Mouse (Mus musculus): ENCODE measurements around the gene Pla2g2e. TPM values are rescaled to one million over a fixed set of nuclear protein-coding genes. Genes with fewer than 3 reads are reported as not detected.

Gene Pla2g2e
- polyA plus RNA-seq (2015; fragmentation: Nextera tagmentation; extraction: Ambion mirVana) = not detected in 2 replicates

DNA sequence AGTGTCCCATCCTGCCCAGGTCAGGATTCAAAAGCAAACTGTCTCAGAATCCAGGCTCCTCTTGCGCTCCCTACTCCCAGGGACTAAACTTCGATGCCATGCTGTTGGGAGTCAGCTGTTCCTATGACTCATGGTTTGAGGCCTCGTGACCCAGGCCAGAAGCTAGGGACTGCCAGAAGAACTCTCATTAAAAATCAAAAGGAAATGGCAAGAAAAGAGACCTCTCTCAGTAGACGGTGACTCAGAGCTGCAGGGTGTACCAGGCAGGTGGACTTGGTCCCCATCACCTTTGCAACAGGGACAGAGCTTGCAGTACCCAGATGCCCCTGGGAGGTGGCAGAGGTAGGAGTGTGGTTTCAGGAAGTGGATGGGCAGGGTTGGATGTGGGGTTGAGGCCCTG lies at the start of gene Pla2g2e:
Gene Pla2g2e, plus strand, starts transcription at position 212 of the 400 bp plus-strand sequence.
- ATAC-seq (ENCODE audit: insufficient read depth, low FRiP score, low read depth) = no peak; the same call in 1 of the 2 replicates
- peaks cover 8% of the 10 kb centered on the region; the same call in 1 of the 2 replicates for H3K27me3 ChIP-seq (replicated peaks)
- H3K9me3 ChIP-seq = no peaks in the 10 kb centered on the region
- H3K4me1 ChIP-seq = peaks cover 6% of the 10 kb centered on the region
- no peak within 1 kb of the TSS for H3K9ac ChIP-seq
- no peak within 1 kb of the TSS for H3K4me2 ChIP-seq
- no peaks in the 10 kb centered on the region for H3K36me3 ChIP-seq
- WGBS = 66% methylated on average over 4 of the region's 4 CpGs
- no peak within 1 kb of the TSS for H3K4me3 ChIP-seq (replicated peaks)
- H3K27ac ChIP-seq = no peak within 1 kb of the TSS

DNA sequence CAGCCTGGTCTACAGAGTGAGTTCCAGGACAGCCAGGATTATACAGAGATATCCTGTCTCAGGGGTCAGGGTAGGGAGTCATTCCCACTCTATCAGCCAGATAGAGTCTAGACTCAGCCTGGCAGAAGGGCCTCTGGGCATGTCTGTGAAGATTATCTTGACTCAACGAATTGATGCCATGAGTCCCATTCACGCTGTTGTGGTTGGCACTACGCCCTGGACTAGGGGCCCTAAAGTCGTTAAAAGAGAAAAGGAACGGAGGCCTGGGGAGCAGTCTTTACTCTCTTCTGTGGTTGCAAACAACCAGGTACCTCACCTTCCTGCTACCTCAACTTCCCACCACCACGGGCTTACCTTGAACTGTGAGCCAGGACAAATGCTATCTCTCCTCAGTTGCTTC lies 37.9 kb upstream of the Pla2g2e start:
- no peak overlapping the region for H3K4me3 ChIP-seq (replicated peaks)
- no peak overlapping the region for H3K27ac ChIP-seq
- WGBS = 76% methylated on average over 6 of the region's 6 CpGs
- no peak overlapping the region for H3K9ac ChIP-seq
- no peak for ATAC-seq (ENCODE audit: insufficient read depth, low FRiP score, low read depth)
- H3K4me2 ChIP-seq = no peak overlapping the region
- H3K9me3 ChIP-seq = no peaks in the 10 kb centered on the region
- H3K4me1 ChIP-seq = no peaks in the 10 kb centered on the region
- H3K27me3 ChIP-seq (replicated peaks) = no peaks in the 10 kb centered on the region
- no peaks in the 10 kb centered on the region for H3K36me3 ChIP-seq

DNA sequence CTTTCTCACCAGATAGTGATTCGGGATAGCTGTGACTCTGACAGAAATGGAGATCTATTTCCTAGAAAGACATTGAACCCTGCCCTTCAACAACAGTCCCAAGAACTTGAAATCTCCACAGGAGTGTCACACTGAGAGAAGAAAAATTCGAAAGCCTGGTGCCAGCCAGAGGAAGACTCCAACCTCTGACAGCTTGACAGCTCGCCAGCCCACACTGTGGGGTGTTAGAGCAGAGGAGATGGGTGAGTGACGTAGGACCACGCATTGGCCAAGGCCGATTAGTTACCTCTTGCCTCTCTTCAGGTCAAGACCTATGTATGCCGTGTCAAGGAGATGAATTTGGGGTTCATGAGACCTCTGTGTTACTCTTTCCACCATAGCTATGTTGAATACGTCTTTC lies 37.0 kb upstream of the Pla2g2e start:
- no peak overlapping the region for H3K27ac ChIP-seq
- no peak overlapping the region for H3K4me2 ChIP-seq
- H3K9ac ChIP-seq = no peak overlapping the region
- H3K9me3 ChIP-seq = no peaks in the 10 kb centered on the region
- no peaks in the 10 kb centered on the region for H3K27me3 ChIP-seq (replicated peaks)
- no peaks in the 10 kb centered on the region for H3K4me1 ChIP-seq
- WGBS = 80% methylated on average over 8 of the region's 8 CpGs
- no peak overlapping the region for H3K4me3 ChIP-seq (replicated peaks)
- no peaks in the 10 kb centered on the region for H3K36me3 ChIP-seq
- no peak for ATAC-seq (ENCODE audit: insufficient read depth, low FRiP score, low read depth)

DNA sequence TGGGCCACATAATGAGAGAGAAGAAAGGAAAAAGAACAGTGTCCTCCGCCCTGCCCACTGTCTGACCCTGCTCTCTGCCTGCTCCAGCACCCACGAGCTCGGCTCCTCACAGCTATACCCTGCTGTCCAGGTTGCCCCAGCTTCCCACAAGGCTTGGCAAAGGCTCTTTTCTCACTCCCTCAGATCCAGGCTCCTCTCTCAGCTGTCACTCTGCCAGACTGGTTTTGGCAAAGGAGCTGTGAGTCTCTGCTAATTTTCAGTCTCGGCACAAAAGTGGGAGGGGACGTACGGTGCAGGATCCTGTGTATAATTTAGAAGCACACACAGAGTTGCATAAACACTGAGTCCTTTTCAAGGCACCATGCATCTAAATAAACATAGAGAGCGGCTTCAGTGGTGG lies 36.4 kb upstream of the Pla2g2e start:
- H3K36me3 ChIP-seq = no peaks in the 10 kb centered on the region
- 64% methylated on average over 7 of the region's 7 CpGs for WGBS
- H3K4me2 ChIP-seq = no peak overlapping the region
- H3K4me3 ChIP-seq (replicated peaks) = no peak overlapping the region
- ATAC-seq (ENCODE audit: insufficient read depth, low FRiP score, low read depth) = no peak
- no peaks in the 10 kb centered on the region for H3K4me1 ChIP-seq
- H3K9ac ChIP-seq = no peak overlapping the region
- H3K9me3 ChIP-seq = no peaks in the 10 kb centered on the region
- H3K27me3 ChIP-seq (replicated peaks) = no peaks in the 10 kb centered on the region
- H3K27ac ChIP-seq = no peak overlapping the region

DNA sequence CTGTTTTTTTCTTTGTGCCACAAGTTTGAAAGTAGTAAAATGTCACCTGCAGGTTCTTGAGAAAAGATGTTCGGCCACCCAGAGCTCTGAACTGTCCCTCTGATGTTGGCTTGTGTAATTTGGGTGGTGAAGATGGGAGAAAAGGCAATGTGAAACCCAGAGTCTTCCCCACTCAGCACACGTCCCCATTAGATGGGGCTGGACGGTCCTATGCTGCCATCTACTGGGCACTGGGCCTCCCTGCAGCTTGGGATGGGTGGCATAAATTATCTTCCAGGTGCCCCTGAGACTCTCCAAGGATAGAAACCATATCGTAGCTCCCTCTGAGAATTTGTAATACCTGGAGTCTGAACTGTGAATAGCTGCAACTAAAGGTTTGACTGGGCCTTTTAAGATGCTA lies 26.3 kb upstream of the Pla2g2e start:
- Histone ChIP-seq H3K4me1 (no peaks in the 10 kb centered on the region), H3K36me3 (no peaks in the 10 kb centered on the region), H3K9me3 (no peaks in the 10 kb centered on the region), H3K27me3 (replicated peaks) (no peaks in the 10 kb centered on the region), H3K4me3 (replicated peaks) (no peak overlapping the region), H3K9ac (no peak overlapping the region), H3K27ac (no peak overlapping the region), H3K4me2 (no peak overlapping the region)
- ATAC-seq (ENCODE audit: insufficient read depth, low FRiP score, low read depth) = no peak; the same call in 1 of the 2 replicates
- WGBS = 3% methylated on average over 4 of the region's 4 CpGs

DNA sequence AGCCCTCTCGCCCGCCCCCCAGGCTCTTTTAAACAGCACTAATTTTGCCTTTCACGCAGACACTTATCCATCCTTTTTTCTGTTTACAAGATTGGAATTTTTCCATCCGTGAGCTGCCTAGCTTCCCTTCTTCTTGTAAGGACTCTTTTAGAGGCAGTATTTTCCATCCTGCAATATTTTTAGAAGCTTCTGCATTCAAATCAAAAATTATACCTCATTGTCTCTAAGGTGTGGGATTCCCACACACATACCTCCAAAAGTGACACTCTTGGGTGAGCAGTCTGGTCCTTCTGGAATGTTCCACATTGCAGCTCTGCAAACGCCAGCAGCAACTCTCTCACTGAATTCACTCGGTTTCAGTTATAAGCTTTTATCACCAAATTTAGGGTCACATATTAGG lies 24.8 kb upstream of the Pla2g2e start:
- no peaks in the 10 kb centered on the region for H3K9me3 ChIP-seq
- H3K4me3 ChIP-seq (replicated peaks) = no peak overlapping the region
- 60% methylated on average over 6 of the region's 6 CpGs for WGBS
- no peaks in the 10 kb centered on the region for H3K4me1 ChIP-seq
- H3K9ac ChIP-seq = no peak overlapping the region
- no peak overlapping the region for H3K27ac ChIP-seq
- no peaks in the 10 kb centered on the region for H3K27me3 ChIP-seq (replicated peaks)
- no peak overlapping the region for H3K4me2 ChIP-seq
- H3K36me3 ChIP-seq = no peaks in the 10 kb centered on the region
- ATAC-seq (ENCODE audit: insufficient read depth, low FRiP score, low read depth) = no peak

DNA sequence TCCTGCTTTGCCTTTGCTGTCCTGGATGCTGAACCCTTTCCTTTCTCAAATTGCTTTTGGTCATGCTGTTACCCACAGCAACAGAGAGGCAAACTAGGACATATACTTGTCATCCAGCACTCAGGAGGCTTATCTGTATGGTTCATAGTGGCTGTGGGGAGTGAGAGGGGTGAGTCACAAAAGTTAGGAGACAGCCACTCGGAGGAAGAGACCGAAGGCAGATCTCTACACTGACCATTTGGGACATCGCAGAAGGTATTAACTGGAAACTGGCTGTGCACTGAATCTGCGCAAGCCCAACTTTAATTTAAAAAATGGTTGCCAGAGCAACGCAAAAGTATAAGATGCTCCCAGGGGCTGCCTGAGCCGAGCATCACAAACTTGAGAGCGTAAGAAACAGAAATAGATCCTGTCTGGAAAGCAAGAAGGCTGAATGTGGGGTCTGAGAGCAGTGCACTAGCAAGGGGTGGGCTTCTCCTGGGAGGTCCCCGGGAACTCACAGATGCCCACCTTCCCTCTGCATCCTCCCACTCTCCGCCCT lies 22.6 kb upstream of the Pla2g2e start:
- Histone ChIP-seq H3K9ac (no peak overlapping the region), H3K27ac (no peak overlapping the region), H3K4me2 (no peak overlapping the region), H3K36me3 (no peaks in the 10 kb centered on the region), H3K27me3 (replicated peaks) (no peaks in the 10 kb centered on the region), H3K9me3 (no peaks in the 10 kb centered on the region), H3K4me3 (replicated peaks) (no peak overlapping the region), H3K4me1 (peaks cover 6% of the 10 kb centered on the region; the same call in 1 of the 2 replicates)
- ATAC-seq (ENCODE audit: insufficient read depth, low FRiP score, low read depth) = no peak
- WGBS = 83% methylated on average over 9 of the region's 9 CpGs

DNA sequence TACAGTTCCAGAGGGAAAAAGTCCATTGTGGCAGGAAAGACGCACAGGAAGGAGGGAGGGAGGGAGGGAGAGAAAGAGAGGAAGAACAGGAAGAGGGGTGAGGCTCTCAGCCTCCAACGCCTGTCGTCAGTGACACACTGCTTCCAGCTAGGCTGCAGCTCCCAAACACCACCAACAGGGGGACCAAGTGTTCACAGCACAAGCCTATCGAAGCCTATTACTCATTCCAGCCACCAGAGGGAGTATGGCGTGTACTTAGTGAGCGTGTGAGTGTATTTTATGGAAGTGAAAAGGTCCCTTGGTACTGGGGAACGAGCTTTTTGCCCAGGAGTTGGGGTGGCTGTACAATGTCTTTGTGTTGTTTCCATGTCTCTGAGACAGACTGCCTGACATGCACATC lies 21.3 kb upstream of the Pla2g2e start:
- Histone ChIP-seq H3K27ac (no peak overlapping the region), H3K27me3 (replicated peaks) (no peaks in the 10 kb centered on the region), H3K4me2 (no peak overlapping the region), H3K9ac (no peak overlapping the region), H3K4me1 (peaks cover 6% of the 10 kb centered on the region; the same call in 1 of the 2 replicates), H3K36me3 (no peaks in the 10 kb centered on the region), H3K9me3 (no peaks in the 10 kb centered on the region), H3K4me3 (replicated peaks) (no peak overlapping the region)
- ATAC-seq (ENCODE audit: insufficient read depth, low FRiP score, low read depth) = no peak
- 32% methylated on average over 7 of the region's 7 CpGs for WGBS

DNA sequence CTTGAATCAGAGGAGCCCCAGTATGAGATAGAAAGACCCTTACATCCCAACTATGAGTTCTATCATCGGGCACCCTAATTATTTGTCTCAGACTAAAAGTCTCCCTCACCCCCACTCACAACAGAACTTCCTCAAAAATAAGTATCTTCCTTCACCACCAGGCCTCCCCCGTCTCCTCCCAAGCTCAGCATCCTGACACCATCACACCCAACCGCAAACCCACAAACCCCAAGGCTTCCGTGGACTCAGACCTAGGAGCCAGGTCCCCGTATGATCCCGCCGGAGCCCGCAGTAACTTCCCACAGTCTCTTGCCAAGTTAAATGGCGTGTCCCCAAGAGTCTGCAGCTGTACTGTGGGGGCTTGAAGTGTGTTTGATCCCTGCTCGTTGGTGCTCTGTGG lies 20.2 kb upstream of the Pla2g2e start:
- Histone ChIP-seq H3K4me3 (replicated peaks) (no peak overlapping the region), H3K27me3 (replicated peaks) (no peaks in the 10 kb centered on the region), H3K36me3 (no peaks in the 10 kb centered on the region), H3K9me3 (no peaks in the 10 kb centered on the region), H3K27ac (no peak overlapping the region), H3K4me2 (no peak overlapping the region), H3K9ac (no peak overlapping the region), H3K4me1 (peaks cover 6% of the 10 kb centered on the region; the same call in 1 of the 2 replicates)
- 77% methylated on average over 10 of the region's 10 CpGs for WGBS
- no peak for ATAC-seq (ENCODE audit: insufficient read depth, low FRiP score, low read depth)

DNA sequence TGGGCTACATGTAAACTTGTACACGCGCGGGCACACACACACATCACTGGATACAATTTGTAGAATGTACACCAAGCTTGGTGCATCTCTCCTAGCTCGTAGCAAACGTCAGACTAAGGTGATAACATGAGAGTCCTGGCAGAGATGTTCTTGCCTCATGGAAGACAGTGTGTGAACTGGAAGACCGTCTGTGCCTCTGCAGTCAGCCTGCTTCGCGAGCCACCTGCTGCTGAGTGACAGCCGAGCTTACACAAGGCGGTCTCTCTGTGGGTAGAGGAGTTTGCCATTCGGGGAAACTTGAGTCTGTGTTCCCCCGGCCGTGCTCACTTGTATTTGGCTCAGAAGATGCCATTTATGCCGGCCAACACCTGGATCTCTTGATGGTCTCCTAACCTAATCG lies 19.3 kb upstream of the Pla2g2e start:
- H3K36me3 ChIP-seq = no peaks in the 10 kb centered on the region
- H3K27ac ChIP-seq = no peak overlapping the region
- no peak for ATAC-seq (ENCODE audit: insufficient read depth, low FRiP score, low read depth)

DNA sequence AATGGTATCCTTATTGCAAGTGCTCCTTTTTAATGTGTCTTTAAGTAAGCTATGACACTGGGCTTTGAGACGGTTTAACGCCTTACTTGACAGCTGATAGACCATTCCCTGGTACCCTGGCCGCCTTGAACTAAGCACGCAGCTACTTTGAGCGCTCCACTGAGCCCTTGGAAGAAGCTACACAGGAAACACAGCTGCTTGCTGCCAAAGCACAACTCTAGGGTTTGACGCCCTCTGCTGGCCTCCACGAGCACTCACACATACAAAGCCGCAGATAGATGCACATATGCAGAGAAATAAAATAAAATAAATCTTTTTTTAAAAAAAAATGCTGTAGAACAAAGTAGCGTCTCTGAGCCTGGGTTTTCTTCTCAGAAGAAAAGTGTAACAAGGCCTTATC lies 18.5 kb upstream of the Pla2g2e start:
- Histone ChIP-seq H3K9me3 (no peaks in the 10 kb centered on the region), H3K4me1 (peaks cover 6% of the 10 kb centered on the region; the same call in 1 of the 2 replicates), H3K36me3 (no peaks in the 10 kb centered on the region), H3K27ac (no peak overlapping the region), H3K9ac (no peak overlapping the region), H3K4me3 (replicated peaks) (peak overlapping the region; percentile 20), H3K4me2 (peak overlapping the region; percentile 48), H3K27me3 (replicated peaks) (no peaks in the 10 kb centered on the region)
- WGBS = 17% methylated on average over 9 of the region's 9 CpGs
- ATAC-seq (ENCODE audit: insufficient read depth, low FRiP score, low read depth) = no peak

More for the DNA sequence above, 19.3 kb upstream of the Pla2g2e start:
- H3K4me2 ChIP-seq = no peak overlapping the region
- peaks cover 6% of the 10 kb centered on the region; the same call in 1 of the 2 replicates for H3K4me1 ChIP-seq
- H3K9me3 ChIP-seq = no peaks in the 10 kb centered on the region
- H3K9ac ChIP-seq = no peak overlapping the region
- 81% methylated on average over 15 of the region's 15 CpGs for WGBS
- H3K27me3 ChIP-seq (replicated peaks) = no peaks in the 10 kb centered on the region
- H3K4me3 ChIP-seq (replicated peaks) = no peak overlapping the region

DNA sequence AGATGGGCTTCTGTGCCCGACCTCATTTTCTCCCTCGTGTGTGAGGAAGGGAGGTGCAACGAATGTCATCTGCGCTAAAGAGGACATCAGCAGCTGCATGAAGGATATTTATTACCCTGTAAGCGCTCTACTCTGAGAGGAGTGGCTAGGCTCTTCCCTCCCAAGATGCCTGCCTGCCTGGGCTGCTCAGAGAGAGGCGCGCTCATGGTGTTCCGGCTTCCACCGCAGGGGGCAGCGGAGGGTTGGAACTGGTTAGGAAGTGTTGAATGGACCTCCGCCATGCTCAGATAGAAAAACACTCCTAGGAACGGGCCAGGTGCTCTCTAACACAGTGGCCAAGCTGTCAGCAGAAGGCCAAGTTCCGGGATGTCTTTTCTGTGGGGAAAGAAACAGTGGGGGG lies 18.0 kb upstream of the Pla2g2e start:
- Histone ChIP-seq H3K9ac (no peak overlapping the region), H3K4me3 (replicated peaks) (peak overlapping the region; percentile 20), H3K27ac (no peak overlapping the region), H3K27me3 (replicated peaks) (no peaks in the 10 kb centered on the region), H3K4me2 (peak overlapping the region; percentile 48), H3K36me3 (no peaks in the 10 kb centered on the region), H3K4me1 (peaks cover 6% of the 10 kb centered on the region; the same call in 1 of the 2 replicates), H3K9me3 (no peaks in the 10 kb centered on the region)
- WGBS = 4% methylated on average over 13 of the region's 13 CpGs
- 0 out of 2 replicates have a peak, but pooled peaks have one; percentile 56 for ATAC-seq (ENCODE audit: insufficient read depth, low FRiP score, low read depth)

Data from stomach, embryonic 15.5 days (tissue).